Mouse (Mus musculus): ENCODE results near the gene Kmt2b. TPM values are rescaled to one million over a fixed set of nuclear protein-coding genes. Genes with fewer than 3 reads are reported as not detected.

Kmt2b gene
- 14.3 TPM in 2 replicates for polyA plus RNA-seq (2014; fragmentation: Nextera tagmentation; extraction: Ambion mirVana)

DNA sequence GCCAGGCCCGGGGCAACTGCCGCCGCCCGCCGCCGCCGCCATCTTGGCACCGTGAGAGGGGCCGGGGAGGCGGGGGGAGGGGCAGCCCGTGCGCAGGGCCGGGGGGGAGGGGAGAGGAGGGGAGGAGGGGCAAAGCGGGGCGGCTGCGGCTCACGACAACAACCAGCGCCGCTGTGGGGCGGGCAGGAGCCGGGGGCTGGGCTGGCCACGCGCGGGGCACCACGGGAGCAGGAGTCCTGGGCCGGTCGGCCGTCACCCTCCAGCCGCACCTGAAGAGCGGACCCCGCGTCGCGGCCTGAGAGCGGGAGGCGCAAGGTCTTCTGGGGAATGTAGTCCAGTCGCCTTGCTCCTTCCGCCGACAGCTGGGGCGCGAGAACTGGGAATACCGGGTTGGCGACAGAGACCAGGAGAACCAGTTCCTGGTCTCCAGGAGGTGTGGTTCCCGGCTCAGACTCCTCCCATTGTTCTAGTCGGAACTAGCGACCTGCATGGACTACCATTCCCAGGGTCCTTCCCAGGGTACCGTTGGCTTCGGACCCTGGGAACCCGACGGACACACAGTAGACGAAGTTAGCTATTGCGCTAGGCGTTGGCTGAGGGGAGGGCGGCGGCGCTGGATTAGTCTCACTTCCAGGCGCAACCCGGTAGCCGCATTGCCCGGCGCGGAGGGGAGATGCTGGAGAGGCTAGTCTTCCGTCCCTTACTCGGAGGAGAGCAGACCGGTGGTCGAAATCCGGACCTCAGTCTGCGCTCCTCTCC, at the start of gene Kmt2b:
Kmt2b (minus strand) TSS at position 51 of the 759 bp plus-strand sequence.
- peak within 1 kb of the TSS; percentile 85 for H3K27ac ChIP-seq (ENCODE audit: low read depth, low read length)
- peak; percentile 95 for ATAC-seq (replicated peaks; ENCODE audit: low FRiP score)
- WGBS = under 1% methylated on average over 48 of the region's 68 CpGs

DNA sequence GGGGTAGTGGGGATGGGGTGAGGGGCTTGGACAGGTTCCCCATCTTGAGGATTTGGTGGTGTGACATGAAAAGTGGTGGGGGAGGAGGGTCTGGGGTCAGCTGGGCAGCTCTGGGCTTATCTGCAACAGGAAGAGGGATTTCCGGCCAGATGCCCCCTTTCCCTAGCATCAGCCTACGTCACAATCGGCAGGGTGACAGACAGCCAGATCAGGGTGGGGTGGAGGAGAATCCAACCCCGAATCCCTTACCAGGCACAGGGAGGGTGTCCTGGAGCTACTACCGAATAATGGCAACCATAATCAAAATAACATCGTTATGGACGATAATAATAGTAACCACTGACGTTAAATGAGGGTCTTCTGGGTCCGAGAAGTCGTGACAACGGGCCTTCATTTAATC, 47.9 kb upstream of the Kmt2b start:
- H3K27ac ChIP-seq (ENCODE audit: low read depth, low read length) = no peak overlapping the region
- peaks cover 7% of the 10 kb centered on the region; the same call in 1 of the 2 replicates for H3K4me1 ChIP-seq (replicated peaks; ENCODE audit: control insufficient read depth, insufficient read depth, low read length)
- no peak for ATAC-seq (replicated peaks; ENCODE audit: low FRiP score)
- H3K36me3 ChIP-seq (ENCODE audit: control insufficient read depth, insufficient read depth, low read length) = no peaks in the 10 kb centered on the region
- WGBS = 27% methylated on average over 11 of the region's 11 CpGs
- no peak overlapping the region for H3K9ac ChIP-seq (ENCODE audit: low read length)
- DNase-seq (ENCODE audit: low spot score) = no peak
- H3K27me3 ChIP-seq (ENCODE audit: control insufficient read depth, insufficient read depth, low read length) = peaks cover 44% of the 10 kb centered on the region
- H3K4me3 ChIP-seq (ENCODE audit: low read depth, low read length) = no peak overlapping the region
- no peaks in the 10 kb centered on the region for H3K9me3 ChIP-seq (ENCODE audit: control insufficient read depth, low read length)
- H3K4me2 ChIP-seq (ENCODE audit: low read depth, low read length, severe bottlenecking) = no peak overlapping the region

More for the DNA sequence above, at the start of gene Kmt2b:
- H3K27me3 ChIP-seq (ENCODE audit: control insufficient read depth, insufficient read depth, low read length) = no peaks in the 10 kb centered on the region
- H3K9ac ChIP-seq (ENCODE audit: low read length) = peak within 1 kb of the TSS; percentile 99
- H3K9me3 ChIP-seq (ENCODE audit: control insufficient read depth, low read length) = no peaks in the 10 kb centered on the region
- peaks cover 9% of the 10 kb centered on the region; the same call in 1 of the 2 replicates for H3K36me3 ChIP-seq (ENCODE audit: control insufficient read depth, insufficient read depth, low read length)
- peak; percentile 99 for DNase-seq (ENCODE audit: low spot score)
- H3K4me2 ChIP-seq (ENCODE audit: low read depth, low read length, severe bottlenecking) = peak within 1 kb of the TSS; percentile 93
- H3K4me3 ChIP-seq (ENCODE audit: low read depth, low read length) = peak within 1 kb of the TSS; percentile 96
- peaks cover 8% of the 10 kb centered on the region for H3K4me1 ChIP-seq (replicated peaks; ENCODE audit: control insufficient read depth, insufficient read depth, low read length)

DNA sequence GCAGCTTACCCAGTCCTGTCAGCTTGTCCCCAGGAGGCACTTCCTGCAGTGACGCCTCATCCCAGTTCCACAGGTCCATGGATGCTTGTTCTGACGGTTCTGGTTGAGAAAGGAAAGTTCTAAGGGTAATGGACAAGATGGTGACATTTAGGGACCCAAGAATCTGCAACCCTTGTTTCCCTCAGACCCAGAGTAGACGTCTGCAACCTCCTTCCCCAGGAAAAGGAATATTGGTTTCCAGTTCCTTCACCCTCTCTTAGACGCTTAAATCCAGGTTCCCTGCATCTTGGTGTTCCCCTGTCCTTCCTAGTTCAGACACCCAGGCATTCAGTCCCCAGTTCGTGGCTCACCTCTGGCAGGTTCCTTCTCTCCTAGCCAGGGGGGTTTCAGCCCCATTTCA, 47.2 kb upstream of the Kmt2b start, which contains the start of gene Etv2:
Etv2 (minus strand) TSS at position 101 of the 400 bp plus-strand sequence.
- 0 out of 2 replicates have a peak within 1 kb of the TSS, but pooled peaks have one; percentile 24 for H3K4me2 ChIP-seq (ENCODE audit: low read depth, low read length, severe bottlenecking)
- ATAC-seq (replicated peaks; ENCODE audit: low FRiP score) (no peak), DNase-seq (ENCODE audit: low spot score) (no peak)
- H3K36me3 ChIP-seq (ENCODE audit: control insufficient read depth, insufficient read depth, low read length) = no peaks in the 10 kb centered on the region
- no peak within 1 kb of the TSS; the same call in 1 of the 2 replicates for H3K9ac ChIP-seq (ENCODE audit: low read length)
- no peaks in the 10 kb centered on the region for H3K9me3 ChIP-seq (ENCODE audit: control insufficient read depth, low read length)
- WGBS = 6% methylated on average over 5 of the region's 5 CpGs
- H3K27me3 ChIP-seq (ENCODE audit: control insufficient read depth, insufficient read depth, low read length) = peaks cover 44% of the 10 kb centered on the region
- H3K4me3 ChIP-seq (ENCODE audit: low read depth, low read length) = peak within 1 kb of the TSS; percentile 12; the same call in 1 of the 2 replicates
- H3K27ac ChIP-seq (ENCODE audit: low read depth, low read length) = no peak within 1 kb of the TSS
- peaks cover 7% of the 10 kb centered on the region; the same call in 1 of the 2 replicates for H3K4me1 ChIP-seq (replicated peaks; ENCODE audit: control insufficient read depth, insufficient read depth, low read length)

DNA sequence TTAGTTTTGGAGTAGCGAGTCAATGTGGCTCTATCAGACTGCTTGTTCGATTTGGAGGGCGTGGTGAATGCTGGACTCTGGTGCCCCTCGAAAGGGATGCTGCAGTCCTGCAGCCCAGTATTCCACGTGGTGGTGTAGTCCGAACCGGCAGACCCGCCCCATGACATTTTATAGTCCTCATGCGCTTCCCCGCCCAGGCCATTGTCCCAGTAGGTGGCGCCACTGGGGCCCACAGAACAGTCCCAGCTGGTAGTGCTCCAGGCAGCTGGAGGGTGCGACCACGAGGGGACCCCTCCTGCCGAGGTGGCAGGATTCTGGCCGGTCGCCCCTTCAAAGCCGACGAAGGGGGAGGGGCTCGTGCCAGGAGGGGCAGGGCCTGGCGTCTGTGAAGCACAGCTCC, 46.1 kb upstream of the Kmt2b start:
- Histone ChIP-seq H3K27ac (ENCODE audit: low read depth, low read length) (no peak overlapping the region), H3K27me3 (ENCODE audit: control insufficient read depth, insufficient read depth, low read length) (peaks cover 44% of the 10 kb centered on the region), H3K36me3 (ENCODE audit: control insufficient read depth, insufficient read depth, low read length) (no peaks in the 10 kb centered on the region), H3K9ac (ENCODE audit: low read length) (no peak overlapping the region; the same call in 1 of the 2 replicates), H3K4me2 (ENCODE audit: low read depth, low read length, severe bottlenecking) (0 out of 2 replicates have a peak overlapping the region, but pooled peaks have one; percentile 24), H3K4me1 (replicated peaks; ENCODE audit: control insufficient read depth, insufficient read depth, low read length) (peaks cover 7% of the 10 kb centered on the region; the same call in 1 of the 2 replicates), H3K4me3 (ENCODE audit: low read depth, low read length) (peak overlapping the region; percentile 12; the same call in 1 of the 2 replicates), H3K9me3 (ENCODE audit: control insufficient read depth, low read length) (no peaks in the 10 kb centered on the region)
- under 1% methylated on average over 20 of the region's 20 CpGs for WGBS
- peak; percentile 86 for DNase-seq (ENCODE audit: low spot score)
- peak; percentile 64 for ATAC-seq (replicated peaks; ENCODE audit: low FRiP score)

DNA sequence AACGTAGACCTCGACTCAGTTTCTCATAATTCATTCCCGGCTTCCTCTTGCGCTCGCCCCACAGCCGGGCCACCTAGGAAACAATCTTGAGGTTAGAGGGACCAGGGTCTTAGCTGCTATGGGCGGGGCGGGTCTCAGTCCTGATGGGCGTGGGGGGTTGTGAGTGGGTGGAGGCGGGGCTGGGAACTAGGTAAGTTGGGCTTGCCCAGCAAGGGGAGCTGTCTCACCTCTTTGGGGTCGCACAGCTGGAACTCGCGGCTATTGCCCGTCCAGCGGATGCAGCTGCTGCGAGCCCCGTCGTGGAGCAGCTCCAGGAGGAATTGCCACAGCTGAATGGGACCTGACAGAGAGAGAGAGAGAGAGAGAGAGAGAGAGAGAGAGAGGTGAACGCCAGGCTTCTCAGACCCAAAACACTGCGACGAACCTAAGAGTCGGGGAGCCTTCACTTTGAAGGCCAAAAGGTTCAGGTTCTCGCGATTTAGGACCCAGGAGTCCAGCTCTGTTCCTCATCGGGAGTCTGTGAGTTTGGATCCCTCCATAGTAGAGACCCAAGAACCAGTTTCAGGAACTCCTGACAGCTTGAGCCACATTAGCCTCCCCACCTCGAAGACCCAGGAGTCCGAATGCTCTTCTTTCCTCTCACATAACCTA, 45.4 kb upstream of the Kmt2b start:
- ATAC-seq (replicated peaks; ENCODE audit: low FRiP score) = no peak
- Histone ChIP-seq H3K27ac (ENCODE audit: low read depth, low read length) (no peak overlapping the region), H3K9ac (ENCODE audit: low read length) (no peak overlapping the region), H3K36me3 (ENCODE audit: control insufficient read depth, insufficient read depth, low read length) (no peaks in the 10 kb centered on the region), H3K4me2 (ENCODE audit: low read depth, low read length, severe bottlenecking) (no peak overlapping the region), H3K4me1 (replicated peaks; ENCODE audit: control insufficient read depth, insufficient read depth, low read length) (peaks cover 7% of the 10 kb centered on the region; the same call in 1 of the 2 replicates), H3K4me3 (ENCODE audit: low read depth, low read length) (no peak overlapping the region), H3K27me3 (ENCODE audit: control insufficient read depth, insufficient read depth, low read length) (peaks cover 44% of the 10 kb centered on the region), H3K9me3 (ENCODE audit: control insufficient read depth, low read length) (no peaks in the 10 kb centered on the region)
- 3% methylated on average over 27 of the region's 27 CpGs for WGBS
- DNase-seq (ENCODE audit: low spot score) = no peak

DNA sequence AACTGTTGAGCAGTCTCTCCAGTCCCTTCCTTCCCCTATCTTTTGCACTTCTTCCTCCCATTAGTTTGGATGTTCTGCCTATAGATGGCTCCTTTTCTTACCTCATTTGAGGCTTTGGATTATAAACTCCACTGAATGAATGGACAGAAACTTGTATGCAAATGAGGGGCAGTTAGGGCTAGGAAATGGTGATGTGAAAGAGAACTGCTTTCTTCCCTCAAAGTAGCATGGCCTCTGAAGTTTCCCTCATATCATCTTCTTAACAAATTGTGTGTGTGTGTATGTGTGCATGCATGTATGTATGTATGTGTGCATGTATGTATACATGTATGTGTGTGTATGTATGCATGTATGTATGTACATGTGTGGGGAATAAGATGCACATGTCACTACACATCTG, 40.5 kb upstream of the Kmt2b start:
- Histone ChIP-seq H3K36me3 (ENCODE audit: control insufficient read depth, insufficient read depth, low read length) (no peaks in the 10 kb centered on the region), H3K4me2 (ENCODE audit: low read depth, low read length, severe bottlenecking) (no peak overlapping the region), H3K9ac (ENCODE audit: low read length) (no peak overlapping the region), H3K27me3 (ENCODE audit: control insufficient read depth, insufficient read depth, low read length) (peaks cover 20% of the 10 kb centered on the region), H3K9me3 (ENCODE audit: control insufficient read depth, low read length) (no peaks in the 10 kb centered on the region), H3K4me1 (replicated peaks; ENCODE audit: control insufficient read depth, insufficient read depth, low read length) (peaks cover 6% of the 10 kb centered on the region; the same call in 1 of the 2 replicates), H3K4me3 (ENCODE audit: low read depth, low read length) (no peak overlapping the region), H3K27ac (ENCODE audit: low read depth, low read length) (no peak overlapping the region)
- ATAC-seq (replicated peaks; ENCODE audit: low FRiP score) (no peak), DNase-seq (ENCODE audit: low spot score) (no peak)

DNA sequence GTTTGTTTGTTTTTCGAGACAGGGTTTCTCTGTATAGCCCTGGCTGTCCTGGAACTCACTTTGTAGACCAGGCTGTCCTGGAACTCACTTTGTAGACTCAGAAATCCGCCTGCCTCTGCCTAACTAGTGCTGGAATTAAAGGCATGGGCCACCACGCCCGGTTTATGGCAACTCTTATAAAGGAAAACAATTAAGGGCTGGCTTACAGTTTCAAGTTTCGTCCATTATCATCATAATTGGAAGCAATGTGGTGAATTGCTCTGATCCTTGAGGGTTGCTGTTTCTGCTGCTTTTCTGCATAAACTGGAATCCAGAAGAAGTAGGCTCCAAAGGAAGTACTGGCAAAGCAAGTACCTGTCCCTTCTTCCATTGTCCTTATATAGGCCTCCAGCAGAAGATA, 38.1 kb upstream of the Kmt2b start:
- Histone ChIP-seq H3K9me3 (ENCODE audit: control insufficient read depth, low read length) (no peaks in the 10 kb centered on the region), H3K9ac (ENCODE audit: low read length) (no peak overlapping the region), H3K4me1 (replicated peaks; ENCODE audit: control insufficient read depth, insufficient read depth, low read length) (peaks cover 3% of the 10 kb centered on the region; the same call in 1 of the 2 replicates), H3K4me2 (ENCODE audit: low read depth, low read length, severe bottlenecking) (no peak overlapping the region), H3K27me3 (ENCODE audit: control insufficient read depth, insufficient read depth, low read length) (peaks cover 2% of the 10 kb centered on the region; the same call in 1 of the 2 replicates), H3K36me3 (ENCODE audit: control insufficient read depth, insufficient read depth, low read length) (no peaks in the 10 kb centered on the region), H3K27ac (ENCODE audit: low read depth, low read length) (no peak overlapping the region), H3K4me3 (ENCODE audit: low read depth, low read length) (no peak overlapping the region)
- ATAC-seq (replicated peaks; ENCODE audit: low FRiP score) = no peak
- no peak for DNase-seq (ENCODE audit: low spot score)
- 89% methylated on average over 5 of the region's 5 CpGs for WGBS

DNA sequence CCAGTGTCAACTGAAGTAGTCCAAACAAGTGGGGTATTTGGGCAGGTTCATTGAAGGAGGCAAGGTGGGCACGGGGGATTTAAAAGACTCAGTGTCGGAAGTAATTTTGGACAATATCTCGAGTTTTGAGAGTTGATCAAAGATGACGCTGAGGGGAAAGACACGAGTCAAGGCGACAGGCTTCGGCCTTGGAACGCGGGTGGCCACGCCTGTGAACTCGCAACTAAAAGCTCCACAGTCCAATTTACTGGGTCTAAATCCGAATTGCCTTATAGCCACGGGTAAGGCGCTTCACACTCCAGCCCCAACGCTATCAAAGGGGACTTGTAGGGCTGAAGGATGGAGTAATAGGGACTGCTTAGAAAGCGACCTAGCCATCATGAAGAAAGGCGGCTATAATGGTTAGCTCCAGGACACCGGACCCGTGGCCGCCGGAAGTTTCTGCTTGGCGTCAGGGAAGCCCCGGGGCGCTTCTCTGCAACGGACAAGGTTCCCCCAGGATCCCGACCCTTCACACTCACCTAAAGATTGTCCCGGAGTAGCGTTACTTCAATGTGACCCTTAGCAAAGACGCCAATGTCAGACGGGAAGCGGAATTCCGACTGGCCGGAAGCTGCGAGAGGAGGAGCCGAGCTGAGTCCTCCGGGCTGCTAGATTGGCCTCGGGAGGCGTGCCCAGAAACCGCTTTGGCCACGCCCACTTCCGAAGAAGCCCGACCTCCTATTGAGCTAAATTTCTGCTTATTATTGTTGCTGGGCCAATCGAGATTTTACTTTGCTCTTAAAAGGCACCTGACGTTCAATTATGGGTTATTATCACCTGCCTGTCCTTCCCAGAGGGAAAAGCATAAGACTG, 37.2 kb upstream of the Kmt2b start, which contains the start of gene Cox6b1:
Cox6b1 (minus strand) TSS at position 622 of the 855 bp plus-strand sequence.
- ATAC-seq (replicated peaks; ENCODE audit: low FRiP score) (peak; percentile 91), DNase-seq (ENCODE audit: low spot score) (peak; percentile 94)
- H3K4me1 ChIP-seq (replicated peaks; ENCODE audit: control insufficient read depth, insufficient read depth, low read length) = peaks cover 3% of the 10 kb centered on the region; the same call in 1 of the 2 replicates
- no peaks in the 10 kb centered on the region for H3K36me3 ChIP-seq (ENCODE audit: control insufficient read depth, insufficient read depth, low read length)
- H3K27me3 ChIP-seq (ENCODE audit: control insufficient read depth, insufficient read depth, low read length) = no peaks in the 10 kb centered on the region
- H3K9ac ChIP-seq (ENCODE audit: low read length) = peak within 1 kb of the TSS; percentile 73
- no peaks in the 10 kb centered on the region for H3K9me3 ChIP-seq (ENCODE audit: control insufficient read depth, low read length)
- no peak within 1 kb of the TSS for H3K27ac ChIP-seq (ENCODE audit: low read depth, low read length)
- WGBS = 2% methylated on average over 44 of the region's 44 CpGs
- peak within 1 kb of the TSS; percentile 88 for H3K4me2 ChIP-seq (ENCODE audit: low read depth, low read length, severe bottlenecking)
- peak within 1 kb of the TSS; percentile 80 for H3K4me3 ChIP-seq (ENCODE audit: low read depth, low read length)
